Mouse (Mus musculus) hindbrain, embryonic 15.5 days (tissue): ENCODE measurements around the gene Sppl2c. TPM values are rescaled to one million over a fixed set of nuclear protein-coding genes. Genes with fewer than 3 reads are reported as not detected.
A peak's percentile ranks its signal among the peaks of the same experiment; 100 is the strongest.
"Not testable (repeated sequence)": the region's sequence is repeated elsewhere in the genome, so short reads cannot be mapped to it uniquely, and the experiment has no call there.

Experiments
- ATAC-seq: fragments of 200-750 bp; cut with Nextera tagmentation; 2 replicates; pipeline ENCODE4 v1.8.0; 2017; ENCODE audit warnings: low read depth, moderate number of reproducible peaks, moderate TSS enrichment; ENCODE audit not compliant: low FRiP score
- H3K27ac ChIP-seq: fragments of 300-500 bp; sonication (generic); replicated peaks from 2 replicates; pipeline ENCODE4 v1.5.1; 2015; ENCODE audit warnings: mild to moderate bottlenecking, inconsistent platforms
- H3K27me3 ChIP-seq: fragments of 300-500 bp; sonication (generic); 2 replicates; pipeline ENCODE4 v1.6.1; 2015; ENCODE audit warnings: control low read depth, inconsistent platforms
- H3K36me3 ChIP-seq: fragments of 300-500 bp; sonication (generic); 2 replicates; pipeline ENCODE4 v1.6.1; 2015; ENCODE audit warnings: control low read depth, inconsistent platforms
- H3K4me1 ChIP-seq: fragments of 300-500 bp; sonication (generic); replicated peaks from 2 replicates; pipeline ENCODE4 v1.6.1; 2015; ENCODE audit warnings: control low read depth, inconsistent platforms
- H3K4me2 ChIP-seq: fragments of 300-500 bp; sonication (generic); 2 replicates; pipeline ENCODE4 v1.6.1; 2015; ENCODE audit warnings: moderate library complexity, mild to moderate bottlenecking, inconsistent platforms
- H3K4me3 ChIP-seq: fragments of 300-500 bp; sonication (generic); 2 replicates; pipeline ENCODE4 v1.5.1; 2015; ENCODE audit warnings: mild to moderate bottlenecking, inconsistent platforms
- H3K9ac ChIP-seq: fragments of 300-500 bp; sonication (generic); 2 replicates; pipeline ENCODE4 v1.6.1; 2015; ENCODE audit warnings: inconsistent platforms
- H3K9me3 ChIP-seq: fragments of 300-500 bp; sonication (generic); 2 replicates; pipeline ENCODE4 v1.6.1; 2016; ENCODE audit warnings: control low read depth, inconsistent platforms
- WGBS: fragments of 180-500 bp; shearing (Covaris S2); methylation state at CpG from one replicate; pipeline ENCODE4 v1.1.7; 2015; 5-methylcytosine and 5-hydroxymethylcytosine counted together
- polyA plus RNA-seq: library from polyadenylated mRNA; unstranded; fragments of >200 nt; fragmentation: Nextera tagmentation; extraction: Ambion mirVana; gene quantifications from 2 replicates; pipeline ENCODE4 v1.2.1, GENCODE M21; 2015

Gene Sppl2c
- polyA plus RNA-seq, 1 experiment from 2014 or later, result not detected

DNA sequence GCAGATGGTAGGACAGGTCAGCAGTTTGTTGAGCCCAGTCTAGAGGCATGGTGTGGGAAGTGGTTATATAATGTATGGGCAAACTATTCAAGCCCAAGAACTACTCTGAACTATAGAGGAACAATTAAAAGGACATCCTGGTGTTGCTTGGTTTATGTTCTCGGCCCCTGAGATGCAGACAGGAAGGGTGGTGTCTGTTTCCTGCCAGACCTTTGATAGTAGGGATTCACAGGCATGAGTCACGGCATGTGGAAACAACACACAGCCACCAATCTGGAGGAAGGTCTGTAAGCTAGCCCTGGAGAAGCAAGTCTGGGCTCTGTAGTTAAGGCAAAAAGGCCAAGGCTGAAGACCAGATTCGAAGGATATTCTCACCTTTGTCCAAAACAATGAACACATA lies 17.1 kb downstream of the Sppl2c start:
- Histone ChIP-seq H3K4me3 (no peak overlapping the region), H3K27ac (no peak overlapping the region), H3K4me2 (no peak overlapping the region), H3K4me1 (no peaks in the 10 kb centered on the region), H3K9me3 (0 out of 2 replicates have a peak, but pooled peaks cover 4% of the 10 kb centered on the region), H3K27me3 (peaks cover 4% of the 10 kb centered on the region), H3K36me3 (no peaks in the 10 kb centered on the region), H3K9ac (no peak overlapping the region)
- WGBS, result 90% methylated on average over 3 of the region's 3 CpGs
- ATAC-seq, result no peak

DNA sequence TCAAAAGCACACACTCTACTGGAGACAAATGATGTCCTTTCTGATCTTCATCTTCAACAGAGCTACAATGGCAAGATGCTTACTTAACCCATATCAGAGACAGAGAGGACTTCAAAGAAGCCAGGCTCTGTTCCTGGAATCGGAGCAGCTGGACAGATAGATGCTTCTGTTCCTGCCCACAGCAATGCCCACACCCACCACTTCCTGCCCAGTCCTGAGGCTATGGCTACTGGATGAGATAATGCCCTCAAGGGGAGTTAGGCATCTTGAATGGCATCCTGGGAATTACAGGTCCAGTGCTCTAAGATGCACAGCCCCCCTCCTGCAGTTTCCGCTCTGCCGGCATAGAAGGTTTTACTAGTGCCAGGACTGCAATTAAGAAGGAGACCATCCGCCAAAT lies 20.4 kb downstream of the Sppl2c start:
- H3K27me3 ChIP-seq, result no peaks in the 10 kb centered on the region
- H3K9me3 ChIP-seq, result 0 out of 2 replicates have a peak, but pooled peaks cover 4% of the 10 kb centered on the region
- no peaks in the 10 kb centered on the region for H3K4me1 ChIP-seq
- no peak overlapping the region for H3K4me2 ChIP-seq
- no peak overlapping the region for H3K27ac ChIP-seq
- H3K9ac ChIP-seq, result no peak overlapping the region
- WGBS, result 82% methylated on average over 4 of the region's 4 CpGs
- no peak for ATAC-seq
- no peak overlapping the region for H3K4me3 ChIP-seq
- H3K36me3 ChIP-seq, result no peaks in the 10 kb centered on the region

DNA sequence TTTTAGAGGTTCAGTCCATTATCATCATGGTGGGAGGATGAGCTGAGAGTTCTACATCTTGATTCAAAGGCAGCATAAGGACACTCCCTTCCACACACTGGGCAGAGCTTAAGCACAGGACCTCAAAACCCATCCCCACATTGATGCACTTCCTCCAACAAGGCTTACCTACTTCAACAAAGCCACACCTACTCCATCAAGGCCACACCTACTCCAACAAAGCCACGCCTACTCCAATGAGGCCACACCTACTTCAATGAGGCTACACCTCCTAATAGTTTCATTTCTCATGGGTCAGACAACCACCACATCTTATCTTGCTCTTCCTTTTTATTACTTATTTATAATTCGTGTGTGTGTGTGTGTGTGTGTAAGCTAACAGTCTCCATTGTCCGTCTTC lies 22.9 kb downstream of the Sppl2c start:
- no peak overlapping the region for H3K4me2 ChIP-seq
- ATAC-seq, result no peak
- no peaks in the 10 kb centered on the region for H3K4me1 ChIP-seq
- no peaks in the 10 kb centered on the region for H3K36me3 ChIP-seq
- no peak overlapping the region for H3K4me3 ChIP-seq
- H3K9me3 ChIP-seq, result no peaks in the 10 kb centered on the region
- 79% methylated on average over 3 of the region's 3 CpGs for WGBS
- H3K27ac ChIP-seq, result no peak overlapping the region
- no peak overlapping the region for H3K9ac ChIP-seq
- no peaks in the 10 kb centered on the region for H3K27me3 ChIP-seq

DNA sequence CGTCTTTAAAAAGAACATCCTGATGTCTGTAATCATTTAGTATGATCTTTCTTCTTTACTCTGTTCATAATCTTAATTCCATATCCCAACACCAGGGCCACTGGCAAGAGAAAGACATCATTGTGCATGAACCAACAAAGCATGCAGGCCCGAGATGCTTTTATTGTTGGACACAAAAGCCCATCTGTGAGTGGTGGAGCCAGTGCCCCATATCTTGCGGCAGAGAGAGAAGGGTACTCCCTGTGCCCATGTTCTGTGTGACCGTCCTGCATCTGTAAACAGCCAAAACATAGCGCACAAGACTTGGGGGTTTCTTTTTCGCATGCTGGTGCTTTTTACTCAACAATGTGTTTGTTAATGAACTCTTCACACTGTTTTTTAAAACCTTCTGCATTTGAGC lies 25.1 kb downstream of the Sppl2c start:
- Histone ChIP-seq H3K9ac (no peak overlapping the region), H3K27ac (no peak overlapping the region), H3K4me2 (no peak overlapping the region), H3K4me3 (no peak overlapping the region), H3K9me3 (no peaks in the 10 kb centered on the region), H3K36me3 (no peaks in the 10 kb centered on the region), H3K4me1 (no peaks in the 10 kb centered on the region), H3K27me3 (no peaks in the 10 kb centered on the region)
- whole genome bisulfite sequencing, result 79% methylated on average over 6 of the region's 6 CpGs
- ATAC-seq, result no peak

DNA sequence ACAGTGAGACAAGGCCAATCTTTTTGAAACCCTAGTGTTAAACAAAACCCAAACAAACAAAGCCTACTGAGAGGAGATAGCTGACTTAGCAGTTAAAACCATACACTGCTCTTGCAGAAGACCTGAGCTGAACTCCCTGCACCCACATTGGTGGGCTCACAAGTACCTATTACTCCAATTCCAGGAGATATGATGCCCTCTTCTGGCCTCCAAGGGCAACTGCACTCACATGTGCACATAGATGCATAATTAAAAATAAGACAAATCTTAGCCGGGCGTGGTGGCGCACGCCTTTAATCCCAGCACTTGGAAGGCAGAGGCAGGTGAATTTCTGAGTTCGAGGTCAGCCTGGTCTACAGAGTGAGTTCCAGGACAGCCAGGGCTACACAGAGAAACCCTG lies 28.0 kb downstream of the Sppl2c start:
- H3K36me3 ChIP-seq, H3K4me3 ChIP-seq: not testable (repeated sequence)

DNA sequence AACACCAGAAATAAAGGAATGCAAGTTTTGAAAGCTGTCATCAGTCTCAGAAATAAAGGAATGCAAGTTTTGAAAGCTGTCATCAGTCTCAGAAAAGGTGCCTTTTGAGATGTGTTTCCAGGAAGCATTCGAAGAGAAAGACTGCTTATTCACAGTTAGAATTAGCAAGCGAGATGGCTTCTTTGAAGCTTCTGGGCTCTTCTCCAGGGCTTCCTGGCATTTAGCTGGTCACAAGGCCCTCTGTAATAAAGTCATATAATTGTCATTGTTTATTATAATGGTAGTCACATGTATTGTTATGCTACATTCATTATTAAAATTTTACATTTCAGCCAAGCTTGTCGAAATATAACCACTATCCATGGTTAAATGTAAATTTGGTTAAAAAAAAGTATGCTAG lies 31.9 kb downstream of the Sppl2c start:
- Histone ChIP-seq H3K27me3 (no peaks in the 10 kb centered on the region), H3K4me3 (no peak overlapping the region), H3K9ac (no peak overlapping the region), H3K9me3 (no peaks in the 10 kb centered on the region), H3K4me1 (0 out of 2 replicates have a peak, but pooled peaks cover 7% of the 10 kb centered on the region), H3K36me3 (no peaks in the 10 kb centered on the region), H3K27ac (no peak overlapping the region), H3K4me2 (no peak overlapping the region)
- no peak for ATAC-seq
- WGBS, result 66% methylated on average over 3 of the region's 3 CpGs

More for the DNA sequence above, 28.0 kb downstream of the Sppl2c start:
- WGBS, result 93% methylated on average over 5 of the region's 5 CpGs
- H3K4me2 ChIP-seq, H3K27me3 ChIP-seq, H3K9me3 ChIP-seq, ATAC-seq, H3K9ac ChIP-seq, H3K4me1 ChIP-seq, H3K27ac ChIP-seq: not testable (repeated sequence)

DNA sequence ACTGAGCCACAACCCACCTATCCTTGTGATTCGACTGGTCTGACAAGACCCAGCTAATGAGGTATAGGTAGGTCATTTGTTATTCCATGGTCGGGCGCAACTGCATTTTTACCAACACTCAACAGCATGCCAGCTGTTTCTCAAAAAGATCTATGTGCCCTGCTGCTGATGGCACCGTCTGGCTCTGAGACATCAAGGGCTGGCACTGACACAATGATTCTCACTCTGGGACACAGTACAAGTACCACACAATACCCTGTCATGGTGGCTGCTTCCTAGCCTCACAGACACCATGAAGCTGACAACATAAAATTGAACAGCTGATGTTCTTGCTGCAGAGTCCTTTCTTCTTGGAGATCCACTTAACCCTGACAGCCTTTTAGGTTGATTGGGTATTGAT lies 34.2 kb downstream of the Sppl2c start:
- Histone ChIP-seq H3K4me1 (0 out of 2 replicates have a peak, but pooled peaks cover 7% of the 10 kb centered on the region), H3K4me3 (no peak overlapping the region), H3K4me2 (no peak overlapping the region), H3K9me3 (no peaks in the 10 kb centered on the region), H3K36me3 (no peaks in the 10 kb centered on the region), H3K9ac (no peak overlapping the region), H3K27ac (no peak overlapping the region), H3K27me3 (no peaks in the 10 kb centered on the region)
- 72% methylated on average over 4 of the region's 4 CpGs for WGBS
- no peak for ATAC-seq

DNA sequence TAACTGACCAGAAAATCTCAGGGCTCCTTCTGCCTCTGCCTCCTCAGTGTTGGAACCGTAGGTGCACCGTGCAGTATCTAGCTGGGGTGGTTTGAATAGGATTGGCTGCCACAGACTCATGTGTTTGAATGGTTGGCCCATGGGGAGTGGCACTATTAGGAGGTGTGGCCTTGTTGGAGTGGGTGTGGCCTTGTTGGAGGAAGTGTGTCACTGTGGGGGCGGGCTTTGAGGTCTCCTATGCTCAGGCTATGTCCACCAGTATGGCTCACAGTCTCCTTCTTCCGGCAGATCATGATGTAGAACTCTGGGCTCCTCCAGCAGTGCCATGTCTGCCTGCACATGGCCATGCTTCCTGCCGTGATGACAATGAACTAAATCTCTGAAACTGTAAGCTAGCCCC lies 35.6 kb downstream of the Sppl2c start:
- no peak overlapping the region for H3K4me2 ChIP-seq
- H3K4me1 ChIP-seq, result 0 out of 2 replicates have a peak, but pooled peaks cover 7% of the 10 kb centered on the region
- H3K27ac ChIP-seq, result no peak overlapping the region
- H3K36me3 ChIP-seq, result no peaks in the 10 kb centered on the region
- no peak overlapping the region for H3K9ac ChIP-seq
- no peaks in the 10 kb centered on the region for H3K9me3 ChIP-seq
- ATAC-seq, result no peak
- no peaks in the 10 kb centered on the region for H3K27me3 ChIP-seq
- 78% methylated on average over 5 of the region's 5 CpGs for WGBS
- no peak overlapping the region for H3K4me3 ChIP-seq

DNA sequence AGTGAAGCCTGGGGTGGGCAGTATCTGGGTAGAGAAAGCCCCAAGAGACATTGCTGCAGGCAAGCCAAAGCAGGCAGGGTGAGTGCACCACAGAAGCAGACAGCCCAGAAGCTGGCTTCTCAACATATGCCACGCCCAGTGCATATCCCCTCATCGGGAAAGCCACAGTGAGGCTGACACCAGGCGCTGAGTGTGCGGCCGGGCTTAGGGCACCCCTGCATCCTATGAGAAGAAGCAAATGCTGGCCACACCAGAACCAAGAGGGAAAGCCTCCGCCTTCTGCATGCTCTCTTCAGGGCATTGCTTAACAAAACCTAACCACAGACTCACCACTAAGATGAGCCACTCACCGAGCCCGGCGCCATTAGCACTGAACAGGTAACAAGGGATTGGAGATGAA lies 37.2 kb downstream of the Sppl2c start:
- H3K9me3 ChIP-seq, result no peaks in the 10 kb centered on the region
- H3K4me3 ChIP-seq, result no peak overlapping the region
- 87% methylated on average over 9 of the region's 9 CpGs for WGBS
- no peak overlapping the region for H3K27ac ChIP-seq
- ATAC-seq, result no peak
- no peaks in the 10 kb centered on the region for H3K36me3 ChIP-seq
- H3K9ac ChIP-seq, result no peak overlapping the region
- no peaks in the 10 kb centered on the region for H3K27me3 ChIP-seq
- no peak overlapping the region for H3K4me2 ChIP-seq
- no peaks in the 10 kb centered on the region for H3K4me1 ChIP-seq

DNA sequence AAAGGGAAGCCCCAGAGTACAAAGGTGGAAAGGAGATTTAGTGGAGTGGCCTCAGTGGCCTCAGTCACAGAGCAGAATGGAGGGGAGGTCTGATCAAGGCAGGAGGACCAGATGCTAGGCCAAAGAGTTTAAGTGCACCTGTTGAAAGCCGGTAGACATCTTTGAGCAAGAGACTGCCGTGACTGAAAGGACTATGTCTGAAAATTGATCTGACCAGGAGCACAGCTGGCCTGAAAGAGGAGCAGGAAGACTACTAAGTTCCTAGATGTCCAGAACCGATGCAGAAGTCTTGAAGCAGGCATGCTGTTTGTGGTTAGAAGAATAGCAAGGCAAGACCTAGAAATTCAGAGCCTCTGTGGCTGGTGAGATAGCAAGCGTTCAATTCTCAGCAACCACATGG lies 43.3 kb downstream of the Sppl2c start:
- no peak overlapping the region for H3K4me3 ChIP-seq
- no peaks in the 10 kb centered on the region for H3K27me3 ChIP-seq
- H3K27ac ChIP-seq, result no peak overlapping the region
- H3K9ac ChIP-seq, result no peak overlapping the region
- 69% methylated on average over 4 of the region's 4 CpGs for WGBS
- no peak for ATAC-seq
- H3K4me1 ChIP-seq, result peaks cover 15% of the 10 kb centered on the region
- no peaks in the 10 kb centered on the region for H3K36me3 ChIP-seq
- no peaks in the 10 kb centered on the region for H3K9me3 ChIP-seq
- H3K4me2 ChIP-seq, result no peak overlapping the region

DNA sequence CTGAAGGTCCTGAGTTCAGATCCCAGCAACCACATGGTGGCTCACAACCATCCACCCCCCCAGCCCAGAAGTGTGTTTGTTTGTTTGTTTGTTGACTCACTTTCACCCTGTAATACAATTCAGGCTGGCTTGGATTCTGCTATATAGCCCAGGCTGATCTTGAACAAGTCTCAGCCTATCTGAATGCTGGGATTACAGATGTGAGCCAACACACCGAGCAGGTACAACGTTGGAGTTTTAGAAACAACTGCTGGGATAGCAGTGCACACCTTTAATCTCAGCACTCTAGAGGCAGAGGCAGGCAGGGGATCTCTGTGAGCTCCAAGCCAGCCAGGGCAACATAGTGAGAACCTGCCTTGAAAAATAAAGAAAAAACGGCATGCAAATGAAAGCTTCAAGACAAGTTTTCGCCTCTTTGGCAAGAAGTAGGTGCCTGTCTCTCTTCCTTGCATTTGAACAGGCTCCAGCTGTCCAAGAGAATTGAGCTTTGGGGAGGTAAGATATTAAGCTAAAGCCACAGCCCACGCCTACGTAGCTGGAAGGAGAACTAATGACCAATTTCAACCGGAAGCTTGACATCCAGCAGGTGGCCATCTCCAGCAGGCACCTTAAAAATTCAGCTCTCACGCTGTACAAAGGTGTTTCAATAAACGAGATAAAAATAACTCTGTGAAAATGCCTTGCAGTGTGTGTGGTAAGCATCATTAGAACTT lies 44.1 kb downstream of the Sppl2c start:
- no peaks in the 10 kb centered on the region for H3K36me3 ChIP-seq
- WGBS, result 10% methylated on average over 9 of the region's 9 CpGs
- no peaks in the 10 kb centered on the region for H3K27me3 ChIP-seq
- peak overlapping the region; percentile 98 for H3K27ac ChIP-seq
- ATAC-seq, result no peak
- H3K9me3 ChIP-seq, result no peaks in the 10 kb centered on the region
- H3K9ac ChIP-seq, result peak overlapping the region; percentile 77
- peak overlapping the region; percentile 78 for H3K4me3 ChIP-seq
- H3K4me2 ChIP-seq, result peak overlapping the region; percentile 60
- peaks cover 23% of the 10 kb centered on the region for H3K4me1 ChIP-seq

DNA sequence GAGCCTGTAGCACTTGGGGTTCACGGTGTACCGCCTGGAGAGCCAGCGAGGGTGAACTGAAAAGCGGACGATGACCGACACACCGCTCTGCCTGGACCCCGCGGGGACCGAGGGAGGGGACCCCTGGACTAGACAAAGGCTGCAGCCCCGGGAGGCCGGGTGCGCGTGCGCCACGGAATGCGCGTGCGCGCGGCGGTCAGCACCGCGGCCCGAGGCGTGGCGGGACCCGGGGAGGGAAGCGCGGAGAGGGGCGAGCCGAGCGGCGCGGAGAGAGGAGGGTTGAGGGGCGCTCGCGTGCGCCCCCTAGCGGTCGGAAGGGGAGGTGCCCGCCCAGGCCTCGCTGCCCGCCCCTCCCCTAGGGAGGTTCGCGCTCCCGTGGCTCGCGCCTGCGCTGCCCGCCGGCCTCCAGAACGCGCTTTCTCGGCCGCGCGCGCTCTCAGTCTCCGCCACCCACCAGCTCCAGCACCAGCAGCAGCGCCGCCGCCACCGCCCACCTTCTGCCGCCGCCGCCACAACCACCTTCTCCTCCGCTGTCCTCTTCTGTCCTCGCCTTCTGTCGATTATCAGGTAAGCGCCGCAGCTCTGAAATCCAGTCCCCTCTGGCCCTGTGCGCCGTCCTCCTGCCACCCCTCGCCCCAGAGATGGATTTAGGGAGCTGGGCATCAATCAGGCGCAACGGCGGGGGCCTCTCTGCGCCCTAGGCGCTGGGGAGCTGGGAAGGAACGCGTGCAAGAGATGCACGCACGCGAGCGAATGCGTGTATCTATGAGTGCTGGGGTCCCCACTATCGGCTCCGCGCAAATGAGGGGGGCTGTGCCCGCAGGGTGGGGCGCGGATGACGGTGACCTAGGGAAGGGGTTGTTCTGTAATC lies 45.1 kb downstream of the Sppl2c start, which contains the start of gene Mapt:
Mapt (plus strand) TSS at position 350 of the 871 bp plus-strand sequence.
- peak within 1 kb of the TSS; percentile 78 for H3K4me3 ChIP-seq
- peak within 1 kb of the TSS; percentile 93 for H3K9ac ChIP-seq
- peak within 1 kb of the TSS; percentile 98 for H3K27ac ChIP-seq
- no peaks in the 10 kb centered on the region for H3K9me3 ChIP-seq
- H3K36me3 ChIP-seq, result no peaks in the 10 kb centered on the region
- peak; percentile 79 for ATAC-seq
- WGBS, result 0% methylated on average over 59 of the region's 94 CpGs
- H3K27me3 ChIP-seq, result no peaks in the 10 kb centered on the region
- peak within 1 kb of the TSS; percentile 60 for H3K4me2 ChIP-seq
- H3K4me1 ChIP-seq, result peaks cover 34% of the 10 kb centered on the region
